ENCODE assay signal across 25 mouse cellular contexts in genomic region chr3:123550487-123550886, GRCm38 (mm10).
"Had no signal": no experiment of that assay in that cellular context is flagged by ENCODE, and none has a peak within 500 bp of the region (broad histone marks: within the 10 kb centered on the region; RNA-seq: fewer than 3 reads in every experiment).

No protein-coding gene starts in this region.

- H3K4me3 ChIP-seq: gastrocnemius, adult 2 months; heart, embryonic 10.5 days; heart, embryonic 12.5 days; hindbrain, embryonic 10.5 days; hindbrain, embryonic 12.5 days; hindbrain, embryonic 15.5 days; kidney, embryonic 15.5 days; limb, embryonic 13.5 days; limb, embryonic 15.5 days had no signal

- H3K9ac ChIP-seq: heart, embryonic 12.5 days; hindbrain, embryonic 12.5 days; hindbrain, embryonic 15.5 days; kidney, embryonic 15.5 days; limb, embryonic 13.5 days; limb, embryonic 15.5 days had no signal

- H3K27ac ChIP-seq: gastrocnemius, adult 2 months; heart, embryonic 10.5 days; hindbrain, embryonic 10.5 days; hindbrain, embryonic 12.5 days; hindbrain, embryonic 15.5 days; hindbrain, postnatal 0 days; kidney, embryonic 15.5 days; kidney, postnatal 0 days; limb, embryonic 13.5 days; limb, embryonic 15.5 days had no signal

- H3K9me3 ChIP-seq: hindbrain, embryonic 10.5 days; hindbrain, embryonic 12.5 days; hindbrain, embryonic 15.5 days; kidney, embryonic 15.5 days; limb, embryonic 15.5 days had no signal

- H3K36me3 ChIP-seq: heart, embryonic 10.5 days; heart, embryonic 12.5 days; kidney, embryonic 15.5 days; limb, embryonic 13.5 days; limb, embryonic 15.5 days had no signal

- H3K4me2 ChIP-seq: heart, embryonic 12.5 days; hindbrain, embryonic 12.5 days; hindbrain, embryonic 15.5 days; kidney, embryonic 15.5 days; limb, embryonic 13.5 days; limb, embryonic 15.5 days had no signal

- H3K4me1 ChIP-seq: heart, embryonic 10.5 days; heart, embryonic 12.5 days; hindbrain, embryonic 10.5 days; hindbrain, embryonic 12.5 days; hindbrain, embryonic 15.5 days; kidney, embryonic 15.5 days; limb, embryonic 13.5 days; limb, embryonic 15.5 days had no signal

- H3K27me3 ChIP-seq: heart, embryonic 12.5 days; hindbrain, embryonic 12.5 days; hindbrain, embryonic 15.5 days; kidney, embryonic 15.5 days; limb, embryonic 13.5 days; limb, embryonic 15.5 days had no signal

- ATAC-seq: hindbrain, postnatal 0 days; intestine, embryonic 16.5 days had no signal

- DNase-seq: gastrocnemius, adult 2 months; gastrocnemius, postnatal 10 days; gastrocnemius, postnatal 25 days; heart, adult 18-20 months; heart, postnatal 10 days; heart, postnatal 4 days; kidney, adult 11 months; kidney, adult 2 months; kidney, adult 9 months; kidney, postnatal 14 days; kidney, postnatal 36 days; layer of hippocampus, adult 9-11 months; layer of hippocampus, postnatal 36 days; left cerebral cortex, postnatal 4 days had no signal
